Mouse (Mus musculus) megakaryocyte, embryonic 14.5 days (primary cell): ENCODE data around the gene Epb41. TPM values are rescaled to one million over a fixed set of nuclear protein-coding genes. Genes with fewer than 3 reads are reported as not detected.

Source experiments
- H3K27me3 ChIP-seq: replicated peaks from 2 replicates; pipeline ENCODE3; 2012; ENCODE audit warnings: inconsistent platforms
- H3K36me3 ChIP-seq: replicated peaks from 2 replicates; pipeline ENCODE3; 2012; ENCODE audit warnings: low read length, inconsistent platforms, mixed read lengths
- H3K4me1 ChIP-seq: 2 replicates; pipeline ENCODE4 v1.6.1; 2012; ENCODE audit warnings: inconsistent platforms
- H3K4me3 ChIP-seq: replicated peaks from 2 replicates; pipeline ENCODE3; 2012; ENCODE audit warnings: moderate library complexity, mild to moderate bottlenecking, inconsistent platforms
- H3K9me3 ChIP-seq: 2 replicates; pipeline ENCODE4 v1.6.1; 2012; ENCODE audit warnings: inconsistent platforms
- FLI1 ChIP-seq: IDR thresholded peaks from 2 replicates; pipeline ENCODE4 v1.6.1; 2012; ENCODE audit warnings: low read length, inconsistent platforms, mixed read lengths
- GATA1 ChIP-seq: IDR thresholded peaks from 3 replicates; pipeline ENCODE4 v1.6.1; 2012; ENCODE audit warnings: mixed read lengths, low read length, inconsistent platforms, borderline replicate concordance
- polyA plus RNA-seq: library from polyadenylated mRNA; stranded (reverse); fragments of >175 nt; gene quantifications from 2 replicates; pipeline ENCODE4 v1.2.3, GENCODE M21; 2012; ENCODE audit warnings: low replicate concordance; ENCODE audit not compliant: insufficient read depth

Gene Epb41
- polyA plus RNA-seq: 90.5 and 122 TPM in 2 replicates

- no peaks in the 10 kb centered on the region for H3K9me3 ChIP-seq
- H3K4me3 ChIP-seq: peak within 1 kb of the TSS; percentile 99
- TF ChIP-seq FLI1 (no peak), GATA1 (no peak)
- H3K27me3 ChIP-seq: no peaks in the 10 kb centered on the region
- H3K36me3 ChIP-seq: peaks cover 35% of the 10 kb centered on the region
- peaks cover 82% of the 10 kb centered on the region for H3K4me1 ChIP-seq
Measured at GRCm38 (mm10) chr4:132074933-132075769, at the start of gene Epb41. Epb41 (minus strand) TSS chr4:132075321.

GRCm38 (mm10) chr4:132123166-132123565 lies 48.0 kb upstream of the Epb41 start:
- H3K4me1 ChIP-seq: no peaks in the 10 kb centered on the region
- H3K9me3 ChIP-seq: no peaks in the 10 kb centered on the region
- H3K4me3 ChIP-seq: no peak overlapping the region
- H3K36me3 ChIP-seq: no peaks in the 10 kb centered on the region
- TF ChIP-seq FLI1: no peak
- TF ChIP-seq GATA1: no peak
- peaks cover 60% of the 10 kb centered on the region for H3K27me3 ChIP-seq

DNA sequence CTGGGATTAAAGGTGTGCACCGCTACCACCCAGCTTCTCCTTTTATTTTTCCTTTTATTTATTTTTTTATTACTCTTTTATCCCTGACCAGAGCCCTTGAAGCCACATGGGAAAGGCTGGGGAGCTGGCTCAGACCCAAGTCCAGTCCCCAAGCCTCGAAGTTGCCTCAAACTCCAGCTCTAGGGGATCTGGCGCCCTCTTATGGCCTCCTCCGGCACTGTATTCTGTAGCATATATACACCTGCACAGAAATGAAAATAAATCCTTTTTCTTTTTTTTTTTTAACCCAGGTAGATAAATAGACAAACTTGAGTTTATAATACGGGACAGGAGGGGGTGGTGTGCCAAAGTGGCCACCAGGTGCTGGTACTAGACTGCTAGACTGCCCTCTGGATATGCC lies 46.6 kb upstream of the Epb41 start:
- H3K27me3 ChIP-seq: peaks cover 63% of the 10 kb centered on the region
- TF ChIP-seq GATA1: no peak

GRCm38 (mm10) chr4:132119566-132119965 lies 44.4 kb upstream of the Epb41 start:
- no peak for TF ChIP-seq FLI1
- TF ChIP-seq GATA1: no peak
- Histone ChIP-seq H3K9me3 (no peaks in the 10 kb centered on the region), H3K4me3 (no peak overlapping the region), H3K27me3 (peaks cover 72% of the 10 kb centered on the region), H3K36me3 (no peaks in the 10 kb centered on the region), H3K4me1 (no peaks in the 10 kb centered on the region)

More for the DNA sequence above, 46.6 kb upstream of the Epb41 start:
- Histone ChIP-seq H3K4me1 (no peaks in the 10 kb centered on the region), H3K4me3 (no peak overlapping the region), H3K36me3 (no peaks in the 10 kb centered on the region), H3K9me3 (no peaks in the 10 kb centered on the region)

- Histone ChIP-seq H3K4me1 (peaks cover 10% of the 10 kb centered on the region; the same call in 1 of the 2 replicates), H3K36me3 (no peaks in the 10 kb centered on the region), H3K9me3 (no peaks in the 10 kb centered on the region), H3K27me3 (peaks cover 85% of the 10 kb centered on the region), H3K4me3 (no peak overlapping the region)
- TF ChIP-seq FLI1 (no peak), GATA1 (no peak)
Measured at GRCm38 (mm10) chr4:132116315-132116714, 41.2 kb upstream of the Epb41 start.

GRCm38 (mm10) chr4:132113411-132114095 lies 38.4 kb upstream of the Epb41 start:
- Histone ChIP-seq H3K4me3 (peak overlapping the region; percentile 79), H3K36me3 (no peaks in the 10 kb centered on the region), H3K4me1 (peaks cover 10% of the 10 kb centered on the region; the same call in 1 of the 2 replicates), H3K27me3 (peaks cover 91% of the 10 kb centered on the region), H3K9me3 (no peaks in the 10 kb centered on the region)
- TF ChIP-seq GATA1: no peak
- TF ChIP-seq FLI1: no peak

- TF ChIP-seq FLI1 (no peak), GATA1 (no peak)
- peaks cover 10% of the 10 kb centered on the region; the same call in 1 of the 2 replicates for H3K4me1 ChIP-seq
Measured at GRCm38 (mm10) chr4:132111227-132111626, 36.1 kb upstream of the Epb41 start.

GRCm38 (mm10) chr4:132108221-132108620 lies 33.1 kb upstream of the Epb41 start:
- Histone ChIP-seq H3K9me3 (no peaks in the 10 kb centered on the region), H3K36me3 (no peaks in the 10 kb centered on the region), H3K27me3 (peaks cover 71% of the 10 kb centered on the region), H3K4me1 (peaks cover 4% of the 10 kb centered on the region; the same call in 1 of the 2 replicates), H3K4me3 (no peak overlapping the region)
- no peak for TF ChIP-seq FLI1
- no peak for TF ChIP-seq GATA1

More at GRCm38 (mm10) chr4:132111227-132111626, 36.1 kb upstream of the Epb41 start:
- H3K27me3 ChIP-seq: peaks cover 87% of the 10 kb centered on the region
- no peaks in the 10 kb centered on the region for H3K36me3 ChIP-seq
- H3K9me3 ChIP-seq: no peaks in the 10 kb centered on the region
- no peak overlapping the region for H3K4me3 ChIP-seq

DNA sequence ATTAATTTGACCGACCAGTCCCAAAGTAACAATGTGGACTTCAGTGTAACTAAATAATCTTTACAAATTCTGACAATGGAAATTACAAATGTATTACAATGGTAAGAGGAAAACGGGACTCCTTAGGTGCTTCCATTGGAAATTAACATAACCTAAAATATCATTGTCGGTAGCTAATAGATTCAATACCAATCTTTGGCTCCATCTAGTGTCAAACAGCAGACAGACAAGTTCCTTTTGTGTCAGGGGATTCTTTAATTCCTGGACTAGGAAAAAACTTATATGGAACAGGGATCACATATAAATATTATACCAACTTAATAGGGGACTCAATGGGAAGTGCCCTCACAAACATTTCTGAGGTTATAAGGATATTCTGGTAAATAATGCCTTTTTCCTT lies 26.0 kb upstream of the Epb41 start:
- Histone ChIP-seq H3K27me3 (peaks cover 63% of the 10 kb centered on the region), H3K4me3 (no peak overlapping the region), H3K9me3 (peaks cover 8% of the 10 kb centered on the region), H3K4me1 (peaks cover under 1% of the 10 kb centered on the region; the same call in 1 of the 2 replicates), H3K36me3 (no peaks in the 10 kb centered on the region)
- no peak for TF ChIP-seq FLI1
- no peak for TF ChIP-seq GATA1

- no peaks in the 10 kb centered on the region for H3K36me3 ChIP-seq
- H3K9me3 ChIP-seq: peaks cover 11% of the 10 kb centered on the region
- H3K27me3 ChIP-seq: peaks cover 63% of the 10 kb centered on the region
- no peak overlapping the region for H3K4me3 ChIP-seq
- no peak for TF ChIP-seq GATA1
- TF ChIP-seq FLI1: no peak
- peaks cover 5% of the 10 kb centered on the region for H3K4me1 ChIP-seq
Measured at GRCm38 (mm10) chr4:132099548-132099947, 24.4 kb upstream of the Epb41 start.
